Mouse (Mus musculus) CH12.LX (cell line): ENCODE data around the gene Ralgps2. TPM values are rescaled to one million over a fixed set of nuclear protein-coding genes. Genes with fewer than 3 reads are reported as not detected.

Source experiments
- DNase-seq: peaks from one replicate; pipeline ENCODE4 v3.0.0-alpha.2; 2013; ENCODE audit errors: extremely low read depth
- H3K27ac ChIP-seq: 2 replicates; pipeline ENCODE4 v1.5.1; 2012; ENCODE audit warnings: low read depth, mild to moderate bottlenecking, control low read depth, moderate library complexity; ENCODE audit not compliant: insufficient read depth
- H3K27me3 ChIP-seq: replicated peaks from 2 replicates; pipeline ENCODE3; 2012; ENCODE audit warnings: inconsistent platforms
- H3K36me3 ChIP-seq, 2 experiments: replicated peaks in 1 of 2; 2 replicates each; pipeline versions ENCODE3 to v1.6.1; 2012; ENCODE audit warnings: inconsistent platforms in 1 of 2, low read length in 1 of 2, mild to moderate bottlenecking in 1 of 2, mixed read lengths in 1 of 2, moderate library complexity in 1 of 2; ENCODE audit not compliant: control insufficient read depth in 1 of 2, insufficient read depth in 1 of 2
- H3K4me1 ChIP-seq, 2 experiments: 2 replicates each; pipeline ENCODE4 v1.6.1; 2012; ENCODE audit warnings: inconsistent platforms in 1 of 2, moderate library complexity in 1 of 2; ENCODE audit not compliant: insufficient read depth in 2 of 2, control insufficient read depth in 1 of 2
- H3K4me2 ChIP-seq: 2 replicates; pipeline ENCODE4 v1.6.1; 2012; ENCODE audit warnings: low read depth, mild to moderate bottlenecking, control low read depth; ENCODE audit not compliant: poor library complexity, insufficient read depth, severe bottlenecking
- H3K4me3 ChIP-seq, 3 experiments: fragments of 150-350 bp in 1 of 3; sonication (generic) in 1 of 3; replicated peaks in 1 of 3; 2 replicates each; pipeline versions ENCODE3 to v1.5.1; 2011 to 2012; ENCODE audit warnings: low read depth in 2 of 3, low read length in 2 of 3, mild to moderate bottlenecking in 2 of 3, moderate library complexity in 2 of 3, control low read depth in 1 of 3, improper control_type of control experiment in 1 of 3, inconsistent platforms in 1 of 3, mixed read lengths in 1 of 3; ENCODE audit not compliant: poor library complexity in 1 of 3
- H3K79me2 ChIP-seq: replicated peaks from 2 replicates; pipeline ENCODE4 v1.6.1; 2012; ENCODE audit warnings: mild to moderate bottlenecking, moderate library complexity; ENCODE audit not compliant: control insufficient read depth, poor library complexity, insufficient read depth, severe bottlenecking; ENCODE audit errors: extremely low read depth
- H3K9ac ChIP-seq: 2 replicates; pipeline ENCODE4 v1.6.1; 2012; ENCODE audit warnings: low read depth, mild to moderate bottlenecking, control low read depth, moderate library complexity; ENCODE audit not compliant: insufficient read depth
- H3K9me3 ChIP-seq: replicated peaks from 2 replicates; pipeline ENCODE3; 2012; ENCODE audit warnings: low read length, inconsistent platforms, mixed read lengths
- BHLHE40 ChIP-seq: IDR thresholded peaks from 2 replicates; pipeline ENCODE4 v1.6.1; 2011; ENCODE audit warnings: mild to moderate bottlenecking, low read depth, low read length, improper control_type of control experiment
- CHD1 ChIP-seq: IDR thresholded peaks from 2 replicates; pipeline ENCODE4 v1.6.1; 2012; ENCODE audit warnings: low read depth, low read length, improper control_type of control experiment, inconsistent platforms
- CHD2 ChIP-seq: IDR thresholded peaks from 2 replicates; pipeline ENCODE4 v1.6.1; 2011; ENCODE audit warnings: low read length, improper control_type of control experiment
- CTCF ChIP-seq, 2 experiments: IDR thresholded peaks in 1 of 2; conservative IDR thresholded peaks in 1 of 2; 2 replicates each; pipeline ENCODE4 v1.5.1; 2011 to 2012; ENCODE audit warnings: low read depth in 2 of 2, low read length in 2 of 2, improper control_type of control experiment in 1 of 2, inconsistent platforms in 1 of 2, mild to moderate bottlenecking in 1 of 2, moderate library complexity in 1 of 2
- E2F4 ChIP-seq: IDR thresholded peaks from 2 replicates; pipeline ENCODE4 v1.6.1; 2011; ENCODE audit warnings: low read depth, low read length, improper control_type of control experiment; ENCODE audit not compliant: insufficient replicate concordance
- ELF1 ChIP-seq: IDR thresholded peaks from 2 replicates; pipeline ENCODE4 v1.6.1; 2014; ENCODE audit warnings: low read depth, mild to moderate bottlenecking, inconsistent platforms, low read length, improper control_type of control experiment
- EP300 ChIP-seq: IDR thresholded peaks from 2 replicates; pipeline ENCODE4 v1.6.1; 2011; ENCODE audit warnings: low read length, improper control_type of control experiment
- ETS1 ChIP-seq: conservative IDR thresholded peaks from 2 replicates; pipeline ENCODE4 v1.6.1; 2012; ENCODE audit warnings: low read depth, mild to moderate bottlenecking, inconsistent platforms, low read length, improper control_type of control experiment, moderate library complexity
- GABPA ChIP-seq: IDR thresholded peaks from 2 replicates; pipeline ENCODE4 v1.6.1; 2012; ENCODE audit warnings: low read depth, low read length, improper control_type of control experiment, inconsistent platforms; ENCODE audit not compliant: insufficient replicate concordance
- HCFC1 ChIP-seq: IDR thresholded peaks from 2 replicates; pipeline ENCODE4 v1.6.1; 2012; ENCODE audit warnings: low read depth, mild to moderate bottlenecking, inconsistent platforms, low read length, improper control_type of control experiment
- IRF4 ChIP-seq: IDR thresholded peaks from 2 replicates; pipeline ENCODE4 v1.6.1; 2014; ENCODE audit warnings: low read depth, mild to moderate bottlenecking, inconsistent platforms, low read length, improper control_type of control experiment
- JUN ChIP-seq: IDR thresholded peaks from 2 replicates; pipeline ENCODE4 v1.6.1; 2011; ENCODE audit warnings: low read depth, mild to moderate bottlenecking, low read length, improper control_type of control experiment, moderate library complexity; ENCODE audit not compliant: insufficient read depth
- JUND ChIP-seq: conservative IDR thresholded peaks from 2 replicates; pipeline ENCODE4 v1.6.1; 2011; ENCODE audit warnings: low read depth, low read length, improper control_type of control experiment
- KAT2A ChIP-seq: IDR thresholded peaks from 2 replicates; pipeline ENCODE4 v1.6.1; 2012; ENCODE audit warnings: low read length, improper control_type of control experiment, inconsistent platforms; ENCODE audit not compliant: insufficient replicate concordance
- MAFK ChIP-seq: IDR thresholded peaks from 2 replicates; pipeline ENCODE4 v1.6.1; 2011; ENCODE audit warnings: low read length, improper control_type of control experiment; ENCODE audit not compliant: insufficient replicate concordance
- MAX ChIP-seq: IDR thresholded peaks from 2 replicates; pipeline ENCODE4 v1.6.1; 2011; ENCODE audit warnings: low read length, improper control_type of control experiment
- MAZ ChIP-seq: IDR thresholded peaks from 2 replicates; pipeline ENCODE4 v1.6.1; 2012; ENCODE audit warnings: low read depth, mild to moderate bottlenecking, inconsistent platforms, low read length, improper control_type of control experiment, moderate library complexity
- MEF2A ChIP-seq: IDR thresholded peaks from 2 replicates; pipeline ENCODE4 v1.6.1; 2014; ENCODE audit warnings: low read depth, mild to moderate bottlenecking, inconsistent platforms, low read length, improper control_type of control experiment, borderline replicate concordance
- MXI1 ChIP-seq: IDR thresholded peaks from 2 replicates; pipeline ENCODE4 v1.6.1; 2011; ENCODE audit warnings: mild to moderate bottlenecking, low read depth, low read length, improper control_type of control experiment
- MYC ChIP-seq: IDR thresholded peaks from 2 replicates; pipeline ENCODE4 v1.6.1; 2011; ENCODE audit warnings: low read depth, mild to moderate bottlenecking, improper control_type of control experiment, low read length
- NELFE ChIP-seq: IDR thresholded peaks from 2 replicates; pipeline ENCODE4 v1.6.1; 2011; ENCODE audit warnings: low read depth, low read length, improper control_type of control experiment
- NRF1 ChIP-seq: IDR thresholded peaks from 2 replicates; pipeline ENCODE4 v1.6.1; 2014; ENCODE audit warnings: low read depth, mild to moderate bottlenecking, inconsistent platforms, low read length, improper control_type of control experiment, moderate library complexity
- PAX5 ChIP-seq: IDR thresholded peaks from 2 replicates; pipeline ENCODE4 v1.6.1; 2012; ENCODE audit warnings: low read length, inconsistent platforms, mixed read lengths
- POLR2A ChIP-seq: IDR thresholded peaks from 2 replicates; pipeline ENCODE4 v1.6.1; 2011; ENCODE audit warnings: low read depth, mild to moderate bottlenecking, improper control_type of control experiment, low read length
- POLR2AphosphoS2 ChIP-seq: IDR thresholded peaks from 2 replicates; pipeline ENCODE4 v1.6.1; 2011; ENCODE audit warnings: low read depth, low read length, improper control_type of control experiment
- RAD21 ChIP-seq: IDR thresholded peaks from 2 replicates; pipeline ENCODE4 v1.6.1; 2011; ENCODE audit warnings: low read depth, mild to moderate bottlenecking, low read length, improper control_type of control experiment, moderate library complexity
- RCOR1 ChIP-seq: conservative IDR thresholded peaks from 2 replicates; pipeline ENCODE4 v1.6.1; 2012; ENCODE audit warnings: low read depth, mild to moderate bottlenecking, inconsistent platforms, low read length, improper control_type of control experiment
- SIN3A ChIP-seq: IDR thresholded peaks from 2 replicates; pipeline ENCODE4 v1.6.1; 2012; ENCODE audit warnings: low read length, improper control_type of control experiment, inconsistent platforms
- SMC3 ChIP-seq: IDR thresholded peaks from 2 replicates; pipeline ENCODE4 v1.6.1; 2011; ENCODE audit warnings: low read depth, low read length, improper control_type of control experiment
- TBP ChIP-seq: conservative IDR thresholded peaks from 2 replicates; pipeline ENCODE4 v1.6.1; 2011; ENCODE audit warnings: low read depth, low read length, improper control_type of control experiment
- UBTF ChIP-seq: IDR thresholded peaks from 2 replicates; pipeline ENCODE4 v1.6.1; 2012; ENCODE audit warnings: low read depth, mild to moderate bottlenecking, inconsistent platforms, low read length, improper control_type of control experiment, moderate library complexity
- USF1 ChIP-seq: IDR thresholded peaks from 2 replicates; pipeline ENCODE4 v1.6.1; 2014; ENCODE audit warnings: low read depth, mild to moderate bottlenecking, inconsistent platforms, low read length, improper control_type of control experiment
- USF2 ChIP-seq: conservative IDR thresholded peaks from 2 replicates; pipeline ENCODE4 v1.6.1; 2011; ENCODE audit warnings: low read depth, low read length, improper control_type of control experiment
- ZC3H11A ChIP-seq: IDR thresholded peaks from 2 replicates; pipeline ENCODE4 v1.6.1; 2012; ENCODE audit warnings: low read depth, mild to moderate bottlenecking, inconsistent platforms, low read length, improper control_type of control experiment
- ZKSCAN1 ChIP-seq: IDR thresholded peaks from 2 replicates; pipeline ENCODE4 v1.6.1; 2012; ENCODE audit warnings: low read depth, inconsistent platforms, low read length, improper control_type of control experiment, borderline replicate concordance
- ZMIZ1 ChIP-seq: IDR thresholded peaks from 2 replicates; pipeline ENCODE4 v1.6.1; 2012; ENCODE audit warnings: low read depth, mild to moderate bottlenecking, inconsistent platforms, low read length, improper control_type of control experiment
- ZNF384 ChIP-seq: IDR thresholded peaks from 2 replicates; pipeline ENCODE4 v1.6.1; 2012; ENCODE audit warnings: low read depth, low read length, improper control_type of control experiment, inconsistent platforms
- dilution Hi-C: fragments of 300-500 bp; cut with MboI; formaldehyde crosslinking; loops from 2 replicates; pipeline ENCODE4 v1.14.3; 2020; ENCODE audit warnings: low sequenced_read_pairs; ENCODE audit not compliant: extremely low pct_unique_long_range_greater_than_20kb, extremely low pct_ligation_motif_present
- in situ Hi-C: fragments of 300-500 bp; cut with MboI; formaldehyde crosslinking; loops from 3 replicates; pipeline ENCODE4 v1.14.3; 2019; ENCODE audit warnings: low sequenced_read_pairs, low pct_ligation_motif_present, low pct_unique_long_range_greater_than_20kb, mixed read lengths
- polyA plus RNA-seq: library from polyadenylated mRNA; unstranded; fragments of >175 nt; gene quantifications from 2 replicates; pipeline ENCODE4 v1.2.1, GENCODE M21; 2012; ENCODE audit warnings: low read depth; ENCODE audit not compliant: insufficient read length
- total RNA-seq, 2 experiments: library from RNA; depleted of rRNA; stranded (reverse); fragments of 300-350 nt in 1 of 2; fragments of >200 nt in 1 of 2; gene quantifications; 2 replicates each; pipeline ENCODE4 v1.2.3; 2012 to 2014

Gene Ralgps2
- total RNA-seq (2012; rRNA removed) (149 and 174 TPM in 2 replicates), total RNA-seq (2014; rRNA removed) (65.1 and 71.8 TPM in 2 replicates), polyA plus RNA-seq (133 and 137 TPM in 2 replicates)

DNA sequence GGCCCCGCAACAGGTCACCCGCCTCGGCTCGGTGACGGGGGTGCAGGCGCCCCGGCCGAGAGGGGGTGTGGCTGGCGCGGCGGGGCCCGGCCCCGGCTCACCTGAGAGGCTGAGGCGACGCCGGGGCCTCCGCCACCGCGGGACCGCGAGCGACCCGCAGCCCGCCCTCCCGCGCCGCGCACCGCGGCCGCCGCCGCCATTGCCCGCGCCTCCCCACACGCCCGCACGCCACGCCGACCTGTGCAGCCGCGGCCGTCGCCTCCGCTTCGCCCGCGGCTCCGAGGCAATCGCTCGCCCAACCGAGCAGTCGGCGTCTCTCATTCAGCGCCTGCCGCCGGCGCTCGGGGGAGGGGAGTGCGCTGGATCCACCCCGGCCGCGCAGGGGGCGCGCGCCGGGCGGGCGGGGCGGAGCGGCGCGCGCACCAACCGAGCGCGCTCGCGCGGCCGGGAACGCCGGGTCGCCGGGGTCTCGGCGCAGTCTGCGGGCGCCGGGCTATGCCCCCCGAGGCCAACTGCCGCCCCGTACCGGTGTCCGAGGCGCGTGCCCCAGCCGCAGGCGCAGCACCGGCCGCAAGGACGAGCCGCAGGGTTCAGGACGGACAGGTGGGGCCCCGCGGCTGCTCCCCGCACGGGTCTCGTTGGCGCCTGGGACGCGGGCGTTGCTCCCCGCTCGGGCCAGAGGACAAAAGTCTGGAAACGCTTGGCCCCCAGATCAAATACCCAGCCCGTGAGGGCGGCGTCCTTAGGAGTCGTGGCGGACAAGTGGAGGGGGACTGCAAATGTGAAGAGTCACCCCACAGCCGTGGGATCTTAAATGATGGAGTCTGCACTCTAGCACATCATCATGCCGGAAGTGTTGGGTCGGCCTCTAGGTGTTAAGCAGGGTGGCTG is at the start of gene Ralgps2:
Gene Ralgps2 (minus strand): TSS at position 376 of the 891 bp plus-strand sequence.
- Histone ChIP-seq H3K27ac (peak within 1 kb of the TSS; percentile 96), H3K4me1 (peaks cover 0 to 25% of the 10 kb centered on the region in 2 experiments; a peak in 2 of 4 replicates)
- in situ Hi-C loops: no loop called here
- no peak for TF ChIP-seq JUND
- peak; percentile 25; the same call in 1 of the 2 replicates for TF ChIP-seq EP300
- TF ChIP-seq RAD21: no peak
- TF ChIP-seq ZKSCAN1: no peak
- no peak for TF ChIP-seq ETS1
- TF ChIP-seq POLR2AphosphoS2: peak; percentile 74
- TF ChIP-seq USF1: no peak
- TF ChIP-seq POLR2A: peak; percentile 47
- TF ChIP-seq E2F4: no peak
- no peak for TF ChIP-seq CTCF (conservative IDR thresholded peaks at IDR 0.05 in 1 of 2, IDR thresholded peaks at IDR 0.05 in 1 of 2; ENCODE audit: low read depth in 2 of 2, low read length in 2 of 2)
- 0 out of 2 replicates have a peak, but pooled peaks have one; percentile 18 for TF ChIP-seq HCFC1
- TF ChIP-seq SIN3A: no peak; the same call in 1 of the 2 replicates
- TF ChIP-seq KAT2A: no peak
- TF ChIP-seq PAX5: no peak
- peak; percentile 29; the same call in 1 of the 2 replicates for TF ChIP-seq IRF4
- TF ChIP-seq ELF1: peak; percentile 68; the same call in 1 of the 2 replicates
- peak; percentile 40; the same call in 1 of the 2 replicates for TF ChIP-seq NELFE
- TF ChIP-seq BHLHE40: no peak
- no peak for TF ChIP-seq GABPA
- no peak for TF ChIP-seq TBP
- TF ChIP-seq MAZ: peak; percentile 69; the same call in 1 of the 2 replicates
- TF ChIP-seq ZNF384: no peak
- peak; percentile 33; the same call in 1 of the 2 replicates for TF ChIP-seq MAX
- TF ChIP-seq USF2: no peak
- TF ChIP-seq NRF1: peak; percentile 67
- 0 out of 2 replicates have a peak, but pooled peaks have one; percentile 29 for TF ChIP-seq RCOR1
- TF ChIP-seq ZMIZ1: no peak
- no peak for TF ChIP-seq JUN
- no peak for TF ChIP-seq SMC3
- no peak for TF ChIP-seq MYC
- TF ChIP-seq UBTF: peak; percentile 27; the same call in 1 of the 2 replicates
- TF ChIP-seq CHD1: no peak
- 0 out of 2 replicates have a peak, but pooled peaks have one; percentile 43 for TF ChIP-seq MXI1
- no peak for TF ChIP-seq MAFK
- TF ChIP-seq CHD2: no peak
- TF ChIP-seq MEF2A: 0 out of 2 replicates have a peak, but pooled peaks have one; percentile 8
- TF ChIP-seq ZC3H11A: no peak

More for the DNA sequence above, at the start of gene Ralgps2:
- Histone ChIP-seq H3K36me3 (peaks cover 0 to 6% of the 10 kb centered on the region in 2 experiments), H3K4me2 (peak within 1 kb of the TSS; percentile 90), H3K79me2 (peaks cover 63% of the 10 kb centered on the region), H3K27me3 (no peaks in the 10 kb centered on the region), H3K4me3 (peak within 1 kb of the TSS; percentile 68 to 97 (median 94)), H3K9ac (peak within 1 kb of the TSS; percentile 98), H3K9me3 (no peaks in the 10 kb centered on the region)
- dilution Hi-C loops: no loop called here
- peak; percentile 68 for DNase-seq
